Mouse (Mus musculus) retina, embryonic 14.5 days (tissue): ENCODE measurements around the gene Adam23.

Experiments used
- DNase-seq: peaks from one replicate; pipeline ENCODE4 v3.0.0-alpha.2; 2015; ENCODE audit warnings: low spot score

Adam23 gene

GRCm38 (mm10) chr1:63445656-63446046, at the start of gene Adam23:
Adam23 (plus strand) TSS chr1:63445891.
- DNase-seq: peak; percentile 73

GRCm38 (mm10) chr1:63401130-63401529, 44.6 kb upstream of the Adam23 start:
- DNase-seq: no peak

GRCm38 (mm10) chr1:63403601-63404000, 42.1 kb upstream of the Adam23 start:
- DNase-seq: peak; percentile 50

GRCm38 (mm10) chr1:63408344-63408743, 37.3 kb upstream of the Adam23 start:
- DNase-seq: no peak

GRCm38 (mm10) chr1:63418491-63418890, 27.2 kb upstream of the Adam23 start:
- no peak for DNase-seq

GRCm38 (mm10) chr1:63430668-63431067, 15.0 kb upstream of the Adam23 start:
- no peak for DNase-seq

GRCm38 (mm10) chr1:63431166-63431565, 14.5 kb upstream of the Adam23 start:
- DNase-seq: no peak

GRCm38 (mm10) chr1:63431842-63432241, 13.8 kb upstream of the Adam23 start:
- DNase-seq: no peak

- no peak for DNase-seq
Observed at GRCm38 (mm10) chr1:63434052-63434451, 11.6 kb upstream of the Adam23 start.

GRCm38 (mm10) chr1:63437529-63437928, 8.2 kb upstream of the Adam23 start:
- DNase-seq: no peak

- DNase-seq: no peak
Observed at GRCm38 (mm10) chr1:63442186-63442585, 3.5 kb upstream of the Adam23 start.

- no peak for DNase-seq
Observed at GRCm38 (mm10) chr1:63442616-63443015, 3.1 kb upstream of the Adam23 start.

- peak; percentile 15 for DNase-seq
Observed at GRCm38 (mm10) chr1:63445149-63445609, 512 bp upstream of the Adam23 start.

GRCm38 (mm10) chr1:63446047-63446704, 485 bp downstream of the Adam23 start:
- peak; percentile 46 for DNase-seq

GRCm38 (mm10) chr1:63446721-63447120, 1.0 kb downstream of the Adam23 start:
- no peak for DNase-seq

- no peak for DNase-seq
Observed at GRCm38 (mm10) chr1:63450091-63450490, 4.4 kb downstream of the Adam23 start.

- DNase-seq: no peak
Observed at GRCm38 (mm10) chr1:63453332-63453887, 7.7 kb downstream of the Adam23 start.

GRCm38 (mm10) chr1:63457801-63458519, 12.3 kb downstream of the Adam23 start:
- DNase-seq: no peak

- peak; percentile 44 for DNase-seq
Observed at GRCm38 (mm10) chr1:63459151-63459550, 13.5 kb downstream of the Adam23 start.

GRCm38 (mm10) chr1:63459926-63460325, 14.2 kb downstream of the Adam23 start:
- no peak for DNase-seq

GRCm38 (mm10) chr1:63464441-63464840, 18.8 kb downstream of the Adam23 start:
- DNase-seq: no peak

GRCm38 (mm10) chr1:63473272-63473671, 27.6 kb downstream of the Adam23 start:
- no peak for DNase-seq

GRCm38 (mm10) chr1:63473696-63474095, 28.0 kb downstream of the Adam23 start:
- no peak for DNase-seq
